Mouse (Mus musculus): ENCODE results near the gene Samd10.

The Samd10 gene

DNA sequence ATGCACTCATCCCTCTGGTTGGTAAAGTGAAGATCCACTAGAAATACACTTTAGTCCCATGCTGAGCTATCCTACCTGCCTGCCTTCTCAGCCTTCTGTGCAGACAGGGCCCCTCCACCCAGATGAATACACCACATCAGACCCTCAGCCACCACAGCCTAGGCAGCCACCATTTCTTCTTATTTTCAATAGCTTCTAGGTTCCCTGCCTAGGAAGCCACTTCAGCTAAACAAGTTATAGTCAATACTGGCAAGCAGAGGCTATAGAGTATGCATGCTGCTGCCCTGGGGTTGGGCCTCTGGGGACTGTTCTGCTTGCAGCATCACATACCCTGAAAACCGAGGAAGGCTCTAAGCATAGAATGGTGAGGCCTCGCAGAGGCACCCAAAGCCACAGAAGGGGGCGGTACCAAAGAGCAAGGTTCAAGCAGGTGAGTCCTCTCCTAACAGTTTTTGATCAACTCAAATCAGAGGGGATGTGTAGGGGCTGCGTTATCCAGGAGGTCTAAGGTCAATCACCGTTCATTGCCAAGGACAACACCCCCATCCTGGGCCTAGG, 7.4 kb downstream of the Samd10 start, which contains the start of gene Prpf6:
Gene Prpf6, plus strand, starts transcription at position 341 of the 558 bp plus-strand sequence.
- DNase-seq = no peak

DNA sequence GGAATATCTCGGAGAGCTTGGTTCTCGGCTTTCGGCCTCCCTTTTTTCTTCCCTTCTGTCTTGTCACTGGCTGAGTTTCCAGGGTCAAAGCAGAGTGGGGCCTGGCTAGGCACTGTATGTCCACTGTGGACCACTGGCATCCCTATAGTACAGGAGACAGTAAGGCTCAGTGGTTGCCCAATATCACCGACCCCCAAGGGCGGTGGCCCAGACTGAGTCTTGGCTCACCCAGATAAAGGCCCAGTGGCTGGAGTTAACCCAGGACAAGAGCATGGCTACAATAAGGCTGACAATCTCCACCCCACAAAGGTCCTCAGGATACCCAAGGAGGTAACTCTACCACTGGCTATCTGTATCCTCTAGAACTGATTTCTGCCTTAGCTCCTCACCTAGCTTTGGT, 8.5 kb downstream of the Samd10 start:
- no peak for DNase-seq

DNA sequence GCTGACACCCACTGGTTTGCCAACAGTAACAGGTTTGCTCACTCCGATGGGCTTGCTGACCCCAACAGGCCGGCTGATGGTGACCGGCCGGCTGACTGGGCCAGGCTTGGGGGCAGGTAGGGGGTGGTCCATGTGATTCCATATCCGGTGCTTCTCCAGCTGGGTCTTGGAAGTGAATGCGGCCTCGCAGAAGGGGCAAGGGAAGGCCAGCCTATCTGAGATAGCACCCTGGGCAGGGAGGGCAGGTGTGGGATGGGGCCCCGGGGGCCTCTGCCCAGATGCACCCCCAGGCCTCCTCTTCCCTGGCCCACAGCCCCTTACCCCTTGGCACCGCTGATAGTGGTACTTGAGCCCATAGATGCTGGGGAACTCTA, 9.3 kb downstream of the Samd10 start:
- DNase-seq = no peak

DNA sequence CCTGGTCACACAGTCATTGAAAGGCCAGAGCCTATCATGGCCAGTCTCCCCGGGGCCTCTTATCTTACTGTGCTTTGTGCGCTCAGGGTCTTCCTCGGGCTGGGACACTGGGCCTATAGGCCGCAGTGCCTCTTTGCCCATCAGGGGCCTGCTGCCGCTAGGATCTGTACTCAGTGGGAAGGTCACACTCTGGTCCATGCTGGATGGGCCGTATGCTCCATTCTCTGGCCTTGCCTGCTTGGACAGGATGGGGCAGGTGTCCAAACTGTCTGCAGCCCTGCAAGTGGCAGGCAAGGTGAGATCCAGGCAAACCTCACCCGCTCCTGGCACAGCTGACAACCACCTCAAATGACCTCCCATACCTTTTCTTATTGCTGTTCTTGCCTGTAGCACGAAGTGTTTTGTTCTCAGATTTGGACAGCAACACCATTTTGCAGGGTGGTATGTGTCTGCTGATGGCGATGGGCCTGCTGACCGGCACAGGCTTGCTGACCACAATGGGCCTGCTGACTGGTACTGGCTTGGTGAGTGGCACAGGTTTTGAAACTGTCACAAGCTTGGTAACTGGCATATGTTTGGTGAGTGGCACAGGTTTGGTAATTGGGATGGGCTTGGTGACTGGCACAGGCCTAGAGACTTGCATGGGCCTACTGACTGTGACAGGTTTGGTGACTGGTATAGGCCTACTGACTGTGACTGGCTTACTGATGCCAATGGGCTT, 9.8 kb downstream of the Samd10 start:
- no peak for DNase-seq

DNA sequence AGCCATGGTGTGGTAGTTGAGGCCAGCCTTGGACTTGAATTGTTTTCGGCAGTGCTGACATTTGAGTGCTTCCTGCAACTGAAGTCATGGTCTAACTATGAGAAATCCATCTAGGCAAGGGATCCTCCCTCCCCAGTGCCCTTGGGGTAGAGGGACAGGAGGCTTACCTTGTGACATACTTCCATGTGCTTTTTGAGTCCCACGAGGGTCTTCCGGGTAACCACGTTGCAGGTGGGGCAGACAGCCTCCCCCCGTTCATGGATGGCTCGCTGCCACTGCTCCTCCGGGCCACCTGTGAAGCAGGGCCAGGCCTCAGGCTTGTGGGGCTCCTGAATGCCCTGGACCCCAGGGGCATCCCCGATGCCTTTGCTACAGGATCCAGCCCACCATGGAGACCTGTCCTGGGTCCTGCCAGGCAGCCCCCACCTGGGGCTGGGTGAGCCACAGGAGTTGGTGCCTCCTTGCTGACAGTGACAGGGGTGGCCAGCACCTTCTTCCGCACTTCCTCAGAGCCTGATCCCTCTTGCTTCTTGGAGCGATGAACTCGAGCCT, 10.7 kb downstream of the Samd10 start:
- DNase-seq = no peak

DNA sequence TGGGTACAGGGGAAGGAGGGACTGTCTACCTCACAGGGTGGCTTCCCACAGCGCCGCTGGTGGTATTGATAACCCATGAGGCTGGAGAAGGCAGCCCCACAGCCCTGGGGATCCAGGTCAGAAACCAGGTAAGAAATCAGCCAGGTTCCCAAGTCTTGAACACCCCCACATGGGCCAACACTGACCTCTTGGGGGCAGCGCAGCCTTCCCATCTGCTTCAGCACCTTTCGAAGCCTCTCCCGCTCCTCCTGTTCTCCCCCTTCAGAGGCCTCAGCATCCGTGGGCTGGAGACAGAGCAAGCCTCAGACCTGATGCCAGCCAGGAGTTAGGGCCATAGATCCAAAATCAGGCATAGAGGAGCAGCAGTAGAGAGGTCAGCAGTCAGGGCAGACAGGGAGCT, 11.2 kb downstream of the Samd10 start:
- DNase-seq = no peak

DNA sequence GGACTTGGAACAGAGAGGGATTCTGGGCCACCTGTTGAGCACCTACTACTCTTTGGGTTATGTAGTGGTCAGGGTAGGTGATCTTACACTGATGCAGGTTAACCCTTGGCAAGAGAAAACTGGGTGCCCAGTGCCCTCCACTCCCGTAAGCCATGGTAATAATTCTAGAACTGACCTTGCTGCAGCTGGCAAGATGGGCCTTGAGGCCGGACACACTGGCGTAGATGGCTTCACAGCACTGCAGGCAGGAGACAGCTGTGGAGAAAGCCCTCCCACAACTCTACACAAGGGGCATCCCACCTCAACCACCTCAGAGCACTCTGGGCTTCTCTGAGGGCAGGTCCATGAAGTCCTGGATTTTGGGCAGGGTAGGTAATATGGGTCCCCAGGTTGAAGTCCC, 12.9 kb downstream of the Samd10 start:
- no peak for DNase-seq

DNA sequence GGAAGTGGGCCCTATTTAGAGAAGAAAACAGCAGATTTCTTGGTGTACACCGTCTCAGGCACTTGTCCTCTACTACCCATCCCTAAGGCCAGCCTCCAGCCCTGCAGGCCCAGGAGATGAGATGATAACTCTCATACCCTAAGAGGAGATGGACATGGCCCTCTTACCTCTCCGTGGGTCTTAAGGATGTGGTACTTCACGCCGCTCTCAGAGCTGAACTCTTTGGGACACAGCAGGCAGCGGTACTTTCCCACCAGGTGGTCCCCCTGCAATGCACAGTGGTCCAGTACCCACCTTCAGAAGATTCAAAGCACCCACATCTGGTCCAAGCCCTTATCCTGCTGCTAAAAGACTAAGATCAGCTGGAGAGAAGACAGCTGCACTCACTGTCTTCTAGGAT, 13.5 kb downstream of the Samd10 start:
- no peak for DNase-seq

DNA sequence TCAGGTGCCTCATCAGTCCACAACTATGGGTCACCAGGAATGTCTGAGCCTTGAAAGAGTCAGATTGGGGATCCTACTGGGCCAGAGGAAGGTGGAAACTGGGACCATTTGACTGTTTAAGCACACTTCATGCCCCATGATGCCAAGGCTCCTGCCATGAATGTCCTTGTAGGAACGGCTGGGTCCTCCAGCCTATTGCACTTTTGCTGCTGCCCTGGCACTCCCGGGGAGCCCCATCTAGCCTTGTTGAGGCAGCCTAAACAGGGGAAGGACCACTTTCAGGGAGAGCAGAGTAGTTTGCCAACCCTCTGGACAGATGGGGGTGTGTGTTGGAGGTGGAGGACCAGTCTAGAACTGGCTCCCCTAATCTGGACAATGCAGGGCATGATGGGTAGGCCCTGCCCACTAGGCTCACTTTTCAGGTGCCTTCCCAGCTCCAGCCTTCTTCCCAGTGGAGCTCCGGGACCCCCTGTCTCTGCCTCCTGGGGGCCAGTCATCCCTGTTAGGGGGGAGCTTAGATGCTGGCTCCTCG, 14.5 kb downstream of the Samd10 start, which contains the start of gene Uckl1:
Gene Uckl1, minus strand, starts transcription at position 482 of the 532 bp plus-strand sequence.
- no peak for DNase-seq

DNA sequence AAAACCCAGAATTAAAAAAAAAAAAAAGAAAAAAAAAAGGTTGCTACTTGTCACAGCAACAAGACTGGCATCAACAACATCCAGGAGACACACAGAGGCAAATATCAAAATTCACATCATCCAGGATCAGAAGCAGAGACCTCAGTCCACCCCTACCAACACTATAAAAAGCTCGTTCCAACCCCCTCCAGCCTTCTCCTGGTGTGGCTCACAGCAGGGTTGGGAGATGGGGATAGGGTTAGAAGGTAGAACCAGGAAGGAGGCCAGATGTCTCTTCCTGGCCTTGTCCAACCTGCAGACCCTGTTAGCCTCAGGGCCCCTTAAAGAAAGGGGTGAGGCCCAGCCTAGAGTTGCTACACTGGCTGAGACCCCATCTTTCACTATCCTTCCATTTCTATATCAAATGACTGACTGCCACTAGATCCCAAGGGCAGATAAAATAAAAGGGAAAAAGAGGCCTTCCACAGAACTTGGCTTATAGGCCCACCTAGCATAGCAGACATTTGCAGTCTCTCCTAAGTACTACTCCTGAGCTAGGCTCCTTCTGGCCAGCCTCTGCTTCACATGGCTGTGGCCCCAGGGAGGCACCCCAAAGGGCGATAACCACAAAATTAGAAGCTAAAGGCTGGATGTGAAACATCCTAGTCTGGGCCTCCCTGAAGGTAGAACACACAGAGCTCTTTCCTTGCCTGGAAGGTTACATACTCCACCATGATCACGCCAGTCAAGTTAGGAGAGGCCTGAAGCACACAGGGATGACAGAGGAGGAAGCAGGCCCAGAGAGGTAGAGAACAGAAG, 15.4 kb downstream of the Samd10 start:
- no peak for DNase-seq

DNA sequence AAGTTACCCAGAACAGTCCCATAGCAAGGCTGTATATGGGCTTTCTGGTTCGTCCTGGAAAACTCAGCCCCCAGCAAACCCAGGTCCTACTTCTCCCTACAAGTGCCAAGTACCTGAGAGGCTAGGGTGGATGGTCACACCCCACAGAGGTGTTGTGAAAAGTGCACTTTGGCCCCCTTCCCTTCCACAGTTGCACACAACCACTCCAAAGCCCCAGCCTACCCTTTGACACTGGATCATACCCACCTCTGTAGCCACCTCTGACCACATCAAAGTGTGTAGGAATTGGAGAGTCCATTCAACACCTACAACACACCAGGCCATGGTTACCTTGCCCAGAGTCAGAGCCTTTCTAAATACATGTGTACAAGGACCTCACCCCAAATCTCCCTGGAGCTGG, 16.1 kb downstream of the Samd10 start:
- no peak for DNase-seq

DNA sequence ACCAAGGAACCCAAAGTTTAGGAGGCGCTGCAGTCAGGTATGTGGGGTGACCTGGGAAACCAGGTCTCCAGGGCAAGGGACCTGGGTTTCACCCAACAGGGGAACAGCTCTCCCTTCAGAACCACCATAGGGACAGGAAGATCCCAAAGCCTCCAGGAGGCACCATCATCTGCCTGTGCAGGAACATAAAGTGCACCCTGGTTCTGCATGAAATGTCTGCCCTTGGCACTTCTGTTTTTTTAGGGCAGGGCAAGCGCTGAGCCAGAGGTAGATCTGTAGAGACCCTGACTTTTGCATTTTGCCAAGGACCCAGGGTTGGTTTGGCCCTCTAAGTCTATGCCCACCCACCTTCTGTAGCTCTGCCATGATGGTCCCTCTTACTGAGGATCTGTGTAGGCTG, 16.7 kb downstream of the Samd10 start:
- no peak for DNase-seq

DNA sequence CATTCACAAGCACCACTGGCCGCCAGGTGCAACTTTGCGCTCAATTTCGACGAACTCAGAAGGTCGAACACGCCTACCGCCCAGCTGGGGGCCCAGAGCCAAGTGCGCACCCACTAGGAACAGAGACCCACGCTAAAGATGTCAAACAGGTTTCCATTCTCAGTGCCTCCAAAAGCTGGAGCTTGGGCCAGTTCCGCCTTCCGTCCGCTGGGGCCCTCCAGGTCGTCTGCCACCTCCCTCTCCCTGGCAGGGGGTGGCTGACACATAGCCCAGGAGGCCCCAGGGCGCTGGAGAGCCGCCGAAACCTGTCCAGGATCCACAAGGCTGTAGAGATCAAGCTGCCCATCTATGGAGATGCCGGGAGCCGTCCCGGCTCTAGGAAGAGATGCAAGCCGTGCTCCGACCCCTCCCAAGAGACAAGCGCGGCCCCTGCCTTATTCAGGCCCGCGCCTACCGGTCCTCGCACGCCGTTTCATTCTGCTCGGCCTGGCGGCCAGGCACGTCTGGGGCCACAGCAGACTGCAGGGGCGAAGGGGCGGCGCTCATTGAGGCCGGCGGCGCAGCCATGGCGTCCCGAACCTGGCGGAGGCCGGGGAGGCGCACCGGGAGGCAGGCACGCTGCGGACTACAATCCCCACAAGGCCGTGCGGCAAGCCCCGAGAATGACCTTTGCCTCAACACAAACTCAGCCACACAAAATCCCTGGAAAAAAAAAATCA, 17.5 kb downstream of the Samd10 start:
- peak; percentile 90 for DNase-seq

DNA sequence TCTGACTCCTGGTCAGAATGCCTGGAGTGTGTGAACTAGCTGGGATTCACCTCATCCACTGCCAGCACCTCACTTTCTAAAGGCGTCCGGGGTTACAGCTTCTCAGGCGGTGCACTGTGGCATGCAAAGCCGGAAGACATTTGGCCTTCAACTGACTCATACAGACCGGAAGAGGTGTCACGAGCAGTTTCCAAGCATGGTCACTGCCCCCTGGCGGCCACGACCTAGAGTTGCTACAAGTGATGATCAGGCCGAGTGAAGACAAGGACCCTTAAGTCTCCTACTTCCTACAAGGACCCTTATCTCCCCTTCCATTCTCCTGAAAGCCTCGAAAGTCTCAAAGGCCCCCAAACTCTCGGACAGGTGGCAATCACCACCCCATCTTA, 18.0 kb downstream of the Samd10 start:
- peak; percentile 85 for DNase-seq

DNA sequence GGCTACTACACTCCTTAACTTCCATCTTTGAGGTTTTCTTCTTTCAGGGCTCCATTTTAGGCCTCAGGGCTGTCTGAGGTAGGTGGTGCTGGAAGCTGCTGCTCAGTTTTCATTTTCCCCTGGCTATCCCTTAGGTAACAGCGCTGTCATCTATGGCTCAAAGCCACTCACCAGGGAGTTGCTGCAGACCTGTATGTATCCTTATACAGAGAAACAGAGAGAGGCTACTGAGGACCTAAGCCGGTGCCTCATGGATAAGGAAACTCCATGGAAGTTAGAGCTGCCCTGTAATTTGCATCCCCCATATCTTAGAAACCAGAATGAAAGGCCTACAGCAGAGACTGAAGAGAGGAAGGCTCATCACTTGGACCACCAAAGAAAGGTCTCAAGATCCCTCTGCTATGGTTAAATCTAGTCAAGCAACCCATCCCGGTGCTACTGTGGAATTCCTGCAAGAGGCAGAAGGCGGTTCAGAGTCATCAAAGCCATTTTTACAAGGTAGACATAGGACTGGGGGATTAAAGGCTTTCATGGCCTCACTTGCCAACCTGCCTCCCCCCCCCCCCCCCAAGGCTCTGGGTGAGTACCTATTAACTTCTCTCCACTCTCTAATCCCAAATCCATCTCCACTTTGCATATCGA, 18.8 kb downstream of the Samd10 start:
- DNase-seq = no peak

DNA sequence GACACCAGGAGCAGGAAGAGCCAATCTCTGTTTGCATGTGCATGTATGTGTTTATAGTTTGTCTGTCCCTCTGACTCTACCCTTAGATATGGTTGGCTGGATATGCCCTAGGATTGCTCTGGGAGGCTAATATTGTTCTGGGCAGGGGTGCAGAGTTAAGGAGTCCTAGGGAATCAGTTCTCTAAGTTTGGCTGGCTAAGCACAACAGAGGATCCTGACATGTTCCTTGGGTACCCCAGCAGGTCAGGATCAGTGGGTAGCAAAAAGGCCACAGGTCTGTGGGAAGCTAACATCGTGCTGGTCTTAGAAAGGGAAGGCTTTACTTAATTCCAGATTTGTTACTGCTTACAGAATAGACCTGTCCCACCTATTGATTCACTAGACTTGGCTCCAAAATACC, 19.3 kb downstream of the Samd10 start:
- no peak for DNase-seq

DNA sequence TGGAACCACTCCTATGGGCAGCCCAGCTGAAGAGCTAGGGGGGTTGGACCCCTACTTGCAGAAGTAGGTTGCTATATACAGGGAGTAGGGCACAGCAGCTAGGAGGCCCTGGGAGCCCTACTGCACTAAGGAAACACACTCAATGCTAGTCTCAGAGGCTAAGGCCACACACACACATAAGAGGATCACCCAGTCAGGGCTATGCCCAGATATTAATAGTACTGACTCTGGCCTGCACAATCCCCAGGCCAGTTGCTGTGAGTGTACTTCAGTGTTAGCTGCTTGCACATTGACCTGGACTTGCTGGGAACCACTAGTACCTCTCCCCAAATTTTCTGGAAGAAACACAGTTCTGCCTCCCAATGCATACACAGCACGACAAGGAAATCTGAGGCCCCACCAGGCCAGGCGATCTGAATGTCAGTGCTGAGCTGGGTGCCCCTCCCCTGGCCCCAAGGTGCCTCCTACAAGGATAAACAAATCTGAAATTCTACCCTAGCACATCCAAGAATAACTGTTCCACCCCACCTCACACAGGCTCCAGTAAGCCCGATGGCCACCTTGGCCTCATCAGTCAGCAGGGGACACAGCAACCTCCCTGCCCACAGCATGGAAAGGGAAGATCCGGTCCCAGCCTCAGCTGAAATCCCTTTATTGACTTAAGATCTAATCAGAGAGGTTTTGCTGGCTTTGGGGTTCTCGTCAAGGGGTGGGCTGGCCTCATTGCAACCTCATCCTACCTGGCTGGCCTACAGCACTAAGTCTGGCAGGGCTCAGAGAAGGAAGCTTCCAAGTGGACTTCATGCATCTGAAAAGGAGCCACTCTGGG, 20.0 kb downstream of the Samd10 start:
- no peak for DNase-seq

DNA sequence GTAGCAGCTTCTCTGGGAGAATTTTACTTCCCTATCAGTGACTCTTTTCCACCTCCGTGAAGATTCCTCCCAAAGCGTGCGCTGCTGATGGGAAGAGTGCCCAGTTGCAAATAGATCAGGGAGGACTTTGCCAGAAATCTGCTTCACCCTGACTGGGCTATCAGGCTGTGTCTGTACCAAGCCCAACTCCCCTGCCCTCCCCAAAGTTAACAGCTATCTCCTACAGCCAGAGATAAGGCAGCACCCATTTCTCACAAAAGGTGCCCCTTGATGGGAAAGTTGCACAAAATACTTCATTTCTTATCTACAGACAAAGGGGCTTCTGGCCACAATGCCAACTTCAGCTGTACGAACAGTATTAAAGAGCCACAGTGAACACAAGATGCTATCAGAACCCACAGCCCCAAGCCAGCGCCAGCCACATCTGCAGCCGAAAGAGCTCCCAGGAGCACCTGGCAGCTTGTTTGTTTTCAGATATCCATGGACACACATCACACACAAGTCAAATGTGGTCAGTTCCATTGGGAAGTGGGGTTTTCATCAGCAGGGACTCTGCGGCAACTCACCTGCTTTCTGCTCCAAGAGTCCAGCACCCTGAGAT, 20.9 kb downstream of the Samd10 start:
- DNase-seq = no peak

DNA sequence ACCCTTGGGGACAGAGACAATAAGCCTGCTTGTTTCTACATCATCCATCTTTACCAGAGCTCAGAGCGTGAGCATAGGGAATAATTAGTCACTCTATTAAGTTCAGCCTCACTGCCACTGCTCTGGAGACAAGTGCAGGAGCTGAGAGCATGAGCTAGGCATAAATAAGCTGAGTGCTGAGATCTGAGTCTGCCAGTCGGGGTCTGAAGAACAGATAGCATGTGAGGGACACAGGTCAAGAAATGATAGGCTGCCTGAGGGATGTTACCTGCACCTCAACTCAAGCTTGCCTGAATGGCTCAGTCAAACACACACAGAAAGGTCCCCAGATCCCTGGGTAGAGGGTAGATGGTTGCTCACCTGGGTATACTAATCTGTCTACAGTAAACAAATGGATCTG, 21.9 kb downstream of the Samd10 start:
- DNase-seq = no peak

DNA sequence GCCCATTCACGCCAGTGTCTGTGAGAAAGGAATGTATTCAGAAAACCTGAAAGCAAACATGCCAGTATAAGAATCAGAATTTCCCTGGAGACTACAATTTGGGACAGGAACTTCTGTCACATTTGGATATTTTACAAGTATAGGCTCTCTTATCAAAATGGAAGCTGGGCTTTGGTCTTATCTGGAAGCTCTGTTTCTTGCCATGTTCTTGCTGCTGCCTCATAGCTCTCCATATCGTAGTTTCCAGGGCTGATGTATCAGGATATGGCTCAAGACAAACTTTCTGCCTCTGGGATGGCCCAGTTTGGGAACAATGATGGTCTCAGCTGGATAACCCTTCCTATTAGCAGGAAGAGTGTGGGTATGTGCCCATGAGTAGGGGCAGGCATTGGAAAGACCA, 22.4 kb downstream of the Samd10 start:
- DNase-seq = no peak
